Mouse (Mus musculus) stomach, postnatal 0 days (tissue): ENCODE data around the gene 2610507B11Rik. TPM values are rescaled to one million over a fixed set of nuclear protein-coding genes. Genes with fewer than 3 reads are reported as not detected.
A peak's percentile ranks its signal among the peaks of the same experiment; 100 is the strongest.

Experiments
- ATAC-seq: fragments of 200-750 bp; cut with Nextera tagmentation; 2 replicates; pipeline ENCODE4 v1.8.0; 2017; ENCODE audit not compliant: low FRiP score, low TSS enrichment
- DNase-seq: peaks from one replicate; pipeline ENCODE4 v3.0.0-alpha.2; 2016; ENCODE audit warnings: low spot score
- H3K27ac ChIP-seq: fragments of 300-500 bp; sonication (generic); replicated peaks from 2 replicates; pipeline ENCODE4 v1.5.1; 2014; ENCODE audit warnings: mild to moderate bottlenecking, control low read depth
- H3K27me3 ChIP-seq: fragments of 300-500 bp; sonication (generic); 2 replicates; pipeline ENCODE4 v1.6.1; 2014; ENCODE audit warnings: low read length; ENCODE audit not compliant: control insufficient read depth, insufficient read depth
- H3K36me3 ChIP-seq: fragments of 300-500 bp; sonication (generic); 2 replicates; pipeline ENCODE4 v1.6.1; 2014; ENCODE audit warnings: low read length, mixed read lengths; ENCODE audit not compliant: control insufficient read depth, insufficient read depth
- H3K4me1 ChIP-seq: fragments of 300-500 bp; sonication (generic); replicated peaks from 2 replicates; pipeline ENCODE4 v1.6.1; 2014; ENCODE audit warnings: antibody characterized with exemption; ENCODE audit not compliant: control insufficient read depth, insufficient read depth
- H3K4me2 ChIP-seq: fragments of 300-500 bp; sonication (generic); replicated peaks from 2 replicates; pipeline ENCODE4 v1.6.1; 2014; ENCODE audit warnings: low read depth, mild to moderate bottlenecking, control low read depth, moderate library complexity
- H3K4me3 ChIP-seq: fragments of 300-500 bp; sonication (generic); 2 replicates; pipeline ENCODE4 v1.5.1; 2014; ENCODE audit warnings: low read depth, low read length, control low read depth
- H3K9ac ChIP-seq: fragments of 300-500 bp; sonication (generic); 2 replicates; pipeline ENCODE4 v1.6.1; 2014; ENCODE audit warnings: mild to moderate bottlenecking, low read length, control low read depth, mixed read lengths
- H3K9me3 ChIP-seq: fragments of 300-500 bp; sonication (generic); 2 replicates; pipeline ENCODE4 v1.6.1; 2016; ENCODE audit warnings: low read length; ENCODE audit not compliant: control insufficient read depth
- CTCF ChIP-seq: IDR thresholded peaks from 2 replicates; pipeline ENCODE4 v1.5.1; 2016; ENCODE audit warnings: antibody characterized with exemption, low read depth, mild to moderate bottlenecking, moderate library complexity
- EP300 ChIP-seq: optimal IDR thresholded peaks from 2 replicates; pipeline ENCODE3; 2016; ENCODE audit warnings: antibody characterized with exemption
- WGBS: fragments of 180-500 bp; shearing (Covaris S2); extraction: QIAGEN DNeasy Blood & Tissue Kit; methylation state at CpG from one replicate; pipeline ENCODE4 v1.1.7; 2014; 5-methylcytosine and 5-hydroxymethylcytosine counted together
- polyA plus RNA-seq: library from polyadenylated mRNA; unstranded; fragments of >200 nt; fragmentation: Nextera tagmentation; extraction: Ambion mirVana; gene quantifications from 2 replicates; pipeline ENCODE4 v1.2.1, GENCODE M21; 2015

Gene 2610507B11Rik
- polyA plus RNA-seq, 1 experiment from 2014 or later = 74.9 TPM

GRCm38 (mm10) chr11:78247727-78248140 is 13.8 kb upstream of the 2610507B11Rik start:
- WGBS = 66% methylated on average over 4 of the region's 4 CpGs
- Histone ChIP-seq H3K4me3 (no peak overlapping the region), H3K9me3 (no peaks in the 10 kb centered on the region), H3K27me3 (no peaks in the 10 kb centered on the region), H3K27ac (peak overlapping the region; percentile 76; the same call in 1 of the 2 replicates), H3K4me2 (no peak overlapping the region; the same call in 1 of the 2 replicates), H3K4me1 (0 out of 2 replicates have a peak, but pooled peaks cover 2% of the 10 kb centered on the region), H3K36me3 (peaks cover 3% of the 10 kb centered on the region; the same call in 1 of the 2 replicates), H3K9ac (no peak overlapping the region)
- ATAC-seq = peak; percentile 32
- TF ChIP-seq CTCF = no peak
- no peak for DNase-seq

- Histone ChIP-seq H3K9ac (no peak overlapping the region), H3K27ac (no peak overlapping the region), H3K27me3 (no peaks in the 10 kb centered on the region), H3K4me1 (no peaks in the 10 kb centered on the region), H3K36me3 (peaks cover 3% of the 10 kb centered on the region; the same call in 1 of the 2 replicates), H3K4me3 (no peak overlapping the region), H3K4me2 (no peak overlapping the region), H3K9me3 (no peaks in the 10 kb centered on the region)
- DNase-seq = no peak
- WGBS = 80% methylated on average over 1 of the region's 1 CpGs
- TF ChIP-seq EP300 (no peak), CTCF (peak; percentile 68)
- no peak for ATAC-seq
Measured at GRCm38 (mm10) chr11:78256618-78257017, 4.9 kb upstream of the 2610507B11Rik start.

GRCm38 (mm10) chr11:78260489-78261258 is 878 bp upstream of the 2610507B11Rik start:
- TF ChIP-seq CTCF (no peak), EP300 (no peak)
- Histone ChIP-seq H3K27ac (no peak overlapping the region), H3K36me3 (no peaks in the 10 kb centered on the region), H3K9ac (no peak overlapping the region), H3K4me3 (peak overlapping the region; percentile 90), H3K27me3 (no peaks in the 10 kb centered on the region), H3K9me3 (no peaks in the 10 kb centered on the region), H3K4me2 (peak overlapping the region; percentile 76), H3K4me1 (no peaks in the 10 kb centered on the region)
- 86% methylated on average over 2 of the region's 2 CpGs for WGBS
- DNase-seq (no peak), ATAC-seq (no peak)

DNA sequence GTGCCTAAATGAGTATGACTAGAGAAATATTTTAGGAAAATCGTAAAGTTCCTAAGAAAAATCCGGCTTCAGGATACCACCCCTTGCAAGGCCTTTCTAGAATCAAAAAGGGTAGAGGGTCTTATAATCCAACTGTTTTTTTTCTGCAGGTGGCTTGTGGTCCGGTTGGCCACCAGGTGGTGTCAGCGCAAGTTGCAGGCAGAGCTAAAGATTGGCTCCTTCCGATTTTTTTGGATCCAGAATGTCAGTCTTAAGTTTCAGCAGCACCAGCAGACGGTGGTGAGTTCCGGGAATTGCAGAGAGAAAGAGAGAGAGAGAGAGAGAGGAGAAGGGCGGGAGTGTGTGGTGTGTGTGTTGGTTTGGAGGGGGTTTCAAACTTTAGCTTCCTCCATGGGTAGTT is 998 bp downstream of the 2610507B11Rik start:
- ATAC-seq = 0 out of 2 replicates have a peak, but pooled peaks have one; percentile 6
- H3K4me2 ChIP-seq = peak overlapping the region; percentile 76
- no peak overlapping the region; the same call in 1 of the 2 replicates for H3K9ac ChIP-seq
- H3K9me3 ChIP-seq = no peaks in the 10 kb centered on the region
- H3K27ac ChIP-seq = peak overlapping the region; percentile 19; the same call in 1 of the 2 replicates
- DNase-seq = peak; percentile 73
- no peaks in the 10 kb centered on the region for H3K4me1 ChIP-seq
- TF ChIP-seq CTCF (peak; percentile 80), EP300 (no peak)
- no peaks in the 10 kb centered on the region for H3K27me3 ChIP-seq
- peak overlapping the region; percentile 90 for H3K4me3 ChIP-seq
- peaks cover 7% of the 10 kb centered on the region; the same call in 1 of the 2 replicates for H3K36me3 ChIP-seq
- WGBS = 3% methylated on average over 8 of the region's 8 CpGs

- TF ChIP-seq EP300 (no peak), CTCF (no peak)
- DNase-seq = no peak
- WGBS = 74% methylated on average over 6 of the region's 6 CpGs
Measured at GRCm38 (mm10) chr11:78265571-78265970, 4.0 kb downstream of the 2610507B11Rik start.

GRCm38 (mm10) chr11:78271986-78272385 is 10.4 kb downstream of the 2610507B11Rik start:
- no peaks in the 10 kb centered on the region for H3K9me3 ChIP-seq
- no peak overlapping the region for H3K4me3 ChIP-seq
- H3K36me3 ChIP-seq = peaks cover 44% of the 10 kb centered on the region
- DNase-seq (no peak), ATAC-seq (no peak)
- TF ChIP-seq CTCF = no peak
- TF ChIP-seq EP300 = no peak
- H3K4me2 ChIP-seq = no peak overlapping the region
- H3K4me1 ChIP-seq = no peaks in the 10 kb centered on the region
- no peak overlapping the region for H3K9ac ChIP-seq
- H3K27me3 ChIP-seq = no peaks in the 10 kb centered on the region
- WGBS = 84% methylated on average over 13 of the region's 13 CpGs
- H3K27ac ChIP-seq = no peak overlapping the region

More at GRCm38 (mm10) chr11:78265571-78265970, 4.0 kb downstream of the 2610507B11Rik start:
- Histone ChIP-seq H3K9me3 (no peaks in the 10 kb centered on the region), H3K4me2 (no peak overlapping the region), H3K4me3 (no peak overlapping the region), H3K27ac (peak overlapping the region; percentile 46), H3K27me3 (no peaks in the 10 kb centered on the region), H3K9ac (no peak overlapping the region), H3K36me3 (peaks cover 18% of the 10 kb centered on the region), H3K4me1 (no peaks in the 10 kb centered on the region)
- no peak for ATAC-seq
